In genomic region chr9:107335909-107336308, GRCm38 (mm10) we compare ENCODE assay signal across 9 mouse cellular contexts. TPM values are rescaled to one million over a fixed set of nuclear protein-coding genes. Genes with fewer than 3 reads are reported as not detected.
DNase-seq lines count a peak whose midpoint lies in the region; ATAC-seq and TF ChIP-seq lines count a peak whose summit lies in the region.
"Had no signal": no experiment of that assay in that cellular context is flagged by ENCODE, and none has a peak within 500 bp of the region (broad histone marks: within the 10 kb centered on the region; RNA-seq: fewer than 3 reads in every experiment).

No protein-coding gene starts in this region.

- H3K9ac ChIP-seq in intestine, postnatal 0 days (ENCODE audit: low read depth, low read length) = no peak overlapping the region
- H3K9ac ChIP-seq in intestine, embryonic 15.5 days = no peak overlapping the region
- no peak overlapping the region for H3K9ac ChIP-seq in stomach, postnatal 0 days (ENCODE audit: low read length)

- H3K27me3 ChIP-seq in intestine, postnatal 0 days (replicated peaks; ENCODE audit: control insufficient read depth, insufficient read depth, low read length) = no peaks in the 10 kb centered on the region; the same call in 1 of the 2 replicates
- no peaks in the 10 kb centered on the region for H3K27me3 ChIP-seq in intestine, embryonic 15.5 days (replicated peaks)
- no peaks in the 10 kb centered on the region for H3K27me3 ChIP-seq in stomach, postnatal 0 days (ENCODE audit: control insufficient read depth, insufficient read depth, low read length)

- no peak for ATAC-seq in intestine, postnatal 0 days
- ATAC-seq in intestine, embryonic 15.5 days = no peak
- ATAC-seq in stomach, postnatal 0 days (ENCODE audit: low FRiP score, low TSS enrichment) = no peak; the same call in 1 of the 2 replicates

- no peak overlapping the region for H3K27ac ChIP-seq in intestine, postnatal 0 days (ENCODE audit: low read depth, low read length)
- H3K27ac ChIP-seq in intestine, embryonic 15.5 days = no peak overlapping the region
- no peak overlapping the region for H3K27ac ChIP-seq in stomach, postnatal 0 days (replicated peaks)

- no peak for TF ChIP-seq EP300 in stomach, postnatal 0 days (optimal IDR thresholded peaks at IDR 0.05)

- peak; percentile 72 for DNase-seq in R1 (ENCODE audit: low read depth, low spot score)
- DNase-seq in cerebellum, adult 9-11 months = peak; percentile 80
- DNase-seq in gastrocnemius, postnatal 25 days = peak; percentile 57
- peak; percentile 47 to 54 for DNase-seq in layer of hippocampus, postnatal 14 days (ENCODE audit: low spot score in 2 of 2)
- peak; percentile 60 for DNase-seq in mesoderm, embryonic 11.5 days (ENCODE audit: low read depth, low spot score)
- peak; percentile 79 for DNase-seq in stomach, postnatal 0 days (ENCODE audit: low spot score)

- peaks cover 18% of the 10 kb centered on the region; the same call in 1 of the 2 replicates for H3K36me3 ChIP-seq in intestine, postnatal 0 days (ENCODE audit: control insufficient read depth, insufficient read depth)
- H3K36me3 ChIP-seq in intestine, embryonic 15.5 days = no peaks in the 10 kb centered on the region
- no peaks in the 10 kb centered on the region for H3K36me3 ChIP-seq in stomach, postnatal 0 days (ENCODE audit: control insufficient read depth, insufficient read depth, low read length)

- H3K9me3 ChIP-seq in intestine, postnatal 0 days (ENCODE audit: control insufficient read depth) = no peaks in the 10 kb centered on the region
- H3K9me3 ChIP-seq in intestine, embryonic 15.5 days = no peaks in the 10 kb centered on the region
- H3K9me3 ChIP-seq in stomach, postnatal 0 days (ENCODE audit: control insufficient read depth, low read length) = no peaks in the 10 kb centered on the region

- 8% methylated on average over 5 of the region's 5 CpGs for WGBS in intestine, postnatal 0 days
- 14% methylated on average over 5 of the region's 5 CpGs for WGBS in intestine, embryonic 15.5 days
- WGBS in stomach, postnatal 0 days = 8% methylated on average over 5 of the region's 5 CpGs

- H3K4me1 ChIP-seq in intestine, postnatal 0 days (replicated peaks; ENCODE audit: control insufficient read depth, insufficient read depth, low read length) = peaks cover 3% of the 10 kb centered on the region; the same call in 1 of the 2 replicates
- H3K4me1 ChIP-seq in intestine, embryonic 15.5 days (replicated peaks) = 0 out of 2 replicates have a peak, but pooled peaks cover 13% of the 10 kb centered on the region
- H3K4me1 ChIP-seq in stomach, postnatal 0 days (replicated peaks; ENCODE audit: control insufficient read depth, insufficient read depth) = 0 out of 2 replicates have a peak, but pooled peaks cover 2% of the 10 kb centered on the region

- no peak overlapping the region for H3K4me3 ChIP-seq in intestine, postnatal 0 days (ENCODE audit: low read depth, low read length)
- no peak overlapping the region for H3K4me3 ChIP-seq in intestine, embryonic 15.5 days (replicated peaks)
- no peak overlapping the region for H3K4me3 ChIP-seq in stomach, postnatal 0 days (ENCODE audit: low read depth, low read length)
- H3K4me3 ChIP-seq: myocyte had no signal

- TF ChIP-seq CTCF in intestine, postnatal 0 days (IDR thresholded peaks at IDR 0.05; ENCODE audit: low read depth) = peak; percentile 97
- TF ChIP-seq CTCF in stomach, postnatal 0 days (IDR thresholded peaks at IDR 0.05; ENCODE audit: low read depth) = peak; percentile 97

- no peak overlapping the region for H3K4me2 ChIP-seq in intestine, postnatal 0 days (replicated peaks; ENCODE audit: low read depth)
- H3K4me2 ChIP-seq in intestine, embryonic 15.5 days (replicated peaks) = no peak overlapping the region
- H3K4me2 ChIP-seq in stomach, postnatal 0 days (replicated peaks; ENCODE audit: low read depth) = no peak overlapping the region

RNA-seq across cellular contexts. Expression of gene Hemk1, which starts 2.2 kb away (rescaled TPM):
- polyA plus RNA-seq in intestine, postnatal 0 days (2015; fragmentation: Nextera tagmentation; extraction: Ambion mirVana) = 5.9 and 8.2 TPM in 2 replicates
- polyA plus RNA-seq in intestine, embryonic 15.5 days (2015; fragmentation: Nextera tagmentation; extraction: Ambion mirVana) = 9.0 and 11.1 TPM in 2 replicates
- total RNA-seq in gastrocnemius, postnatal 25 days (2021) = 10 to 100 TPM; 12.8 to 15.7 TPM
- total RNA-seq in layer of hippocampus, postnatal 14 days (2021) = 10 to 100 TPM; 16.1 to 18.5 TPM
- 5.3 and 6.7 TPM in 2 replicates for polyA plus RNA-seq in stomach, postnatal 0 days (2015; fragmentation: Nextera tagmentation; extraction: Ambion mirVana)

RNA-seq across cellular contexts. Expression of gene 6430571L13Rik, which starts 4.5 kb away (rescaled TPM):
- polyA plus RNA-seq in intestine, postnatal 0 days (2015; fragmentation: Nextera tagmentation; extraction: Ambion mirVana) = 0.14 and 0.20 TPM in 2 replicates
- polyA plus RNA-seq in intestine, embryonic 15.5 days (2015; fragmentation: Nextera tagmentation; extraction: Ambion mirVana) = 0.28 and 0.40 TPM in 2 replicates
- total RNA-seq in gastrocnemius, postnatal 25 days (2021) = 10 to 100 TPM; 34.1 to 44.0 TPM
- 1 to 10 TPM; 2.6 to 2.9 TPM for total RNA-seq in layer of hippocampus, postnatal 14 days (2021)
- polyA plus RNA-seq in stomach, postnatal 0 days (2015; fragmentation: Nextera tagmentation; extraction: Ambion mirVana) = 0.63 and 0.73 TPM in 2 replicates

RNA-seq across cellular contexts. Expression of gene Cish, which starts 40.1 kb away (rescaled TPM):
- 9.4 and 12.1 TPM in 2 replicates for polyA plus RNA-seq in intestine, postnatal 0 days (2015; fragmentation: Nextera tagmentation; extraction: Ambion mirVana)
- polyA plus RNA-seq in intestine, embryonic 15.5 days (2015; fragmentation: Nextera tagmentation; extraction: Ambion mirVana) = 16.2 and 16.8 TPM in 2 replicates
- 100 to 1,000 TPM in 1 of 2 experiments, 1 to 10 TPM in 1; 2.3 to 100 TPM for total RNA-seq in gastrocnemius, postnatal 25 days (2021)
- 1 to 10 TPM; 3.3 to 3.4 TPM for total RNA-seq in layer of hippocampus, postnatal 14 days (2021)
- polyA plus RNA-seq in stomach, postnatal 0 days (2015; fragmentation: Nextera tagmentation; extraction: Ambion mirVana) = 30.8 and 32.2 TPM in 2 replicates

RNA-seq across cellular contexts. Expression of gene Mapkapk3, which starts 46.2 kb away (rescaled TPM):
- 26.2 and 30.4 TPM in 2 replicates for polyA plus RNA-seq in intestine, postnatal 0 days (2015; fragmentation: Nextera tagmentation; extraction: Ambion mirVana)
- polyA plus RNA-seq in intestine, embryonic 15.5 days (2015; fragmentation: Nextera tagmentation; extraction: Ambion mirVana) = 34.8 and 35.4 TPM in 2 replicates
- 10 to 100 TPM; 27.7 to 32.1 TPM for total RNA-seq in gastrocnemius, postnatal 25 days (2021)
- total RNA-seq in layer of hippocampus, postnatal 14 days (2021) = 1 to 10 TPM; 2.0 to 3.1 TPM
- polyA plus RNA-seq in stomach, postnatal 0 days (2015; fragmentation: Nextera tagmentation; extraction: Ambion mirVana) = 32.0 and 37.4 TPM in 2 replicates
